Mouse (Mus musculus): ENCODE results near the gene Wfdc2.

Gene Wfdc2

DNA sequence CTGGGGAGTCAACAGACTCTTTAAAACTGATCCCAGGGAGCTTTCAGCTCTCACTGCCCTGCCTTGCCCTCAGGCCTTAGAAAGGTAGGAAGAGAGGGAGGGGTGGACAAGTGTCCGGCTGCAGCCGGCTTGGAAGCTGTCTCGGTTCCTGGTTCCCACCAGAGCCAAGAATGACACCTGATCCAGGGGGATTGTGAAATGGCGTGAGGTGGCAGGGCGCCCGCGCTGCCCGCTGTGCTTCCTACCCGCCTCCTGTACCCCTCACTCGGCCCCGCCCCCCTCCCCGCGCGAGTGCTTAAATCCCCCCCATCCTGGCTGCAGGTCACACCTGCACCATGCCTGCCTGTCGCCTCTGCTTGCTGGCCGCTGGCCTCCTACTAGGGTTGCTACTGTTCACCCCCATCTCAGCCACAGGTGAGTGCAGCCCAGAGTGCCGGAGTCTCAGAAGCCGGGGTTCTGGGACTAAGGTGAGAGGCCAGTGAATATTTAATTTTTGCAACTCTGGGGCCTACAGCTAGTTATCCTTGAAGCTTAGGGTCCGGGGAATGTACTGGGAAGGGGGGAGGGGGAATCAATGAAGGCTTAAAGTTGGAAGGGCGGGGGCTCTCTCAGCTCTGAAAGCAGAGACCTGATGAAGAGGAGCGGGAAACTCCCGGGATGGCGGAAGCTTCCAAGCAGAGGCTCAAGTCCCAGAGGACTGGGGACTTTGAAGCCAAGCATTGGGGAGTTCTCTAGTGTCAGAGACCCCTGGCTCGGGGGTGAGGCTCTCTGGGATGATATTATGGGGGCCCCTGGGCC lies at the start of gene Wfdc2:
Gene Wfdc2, plus strand, starts transcription at position 23 of the 798 bp plus-strand sequence.
- peak; percentile 87 for DNase-seq

DNA sequence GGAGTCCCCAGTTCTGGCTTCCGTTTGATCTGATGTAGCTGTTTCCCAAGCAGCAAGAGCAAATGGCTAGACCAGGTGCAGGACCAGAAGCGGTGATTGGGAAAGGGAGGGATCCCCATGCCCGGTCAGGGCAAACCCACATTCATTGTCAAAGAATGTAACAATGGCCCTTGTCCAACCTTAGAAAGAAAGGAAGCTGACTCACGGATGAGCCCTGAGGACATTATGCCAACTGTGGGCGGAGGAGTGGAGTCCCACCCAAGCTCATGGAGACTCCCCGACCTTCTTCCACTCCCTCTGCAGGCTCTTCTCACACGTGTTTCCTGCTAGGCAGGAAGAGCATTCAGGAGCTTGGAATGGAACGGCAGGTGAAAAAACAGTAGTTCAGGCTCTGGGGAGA lies 48.8 kb upstream of the Wfdc2 start:
- peak; percentile 87 for DNase-seq

DNA sequence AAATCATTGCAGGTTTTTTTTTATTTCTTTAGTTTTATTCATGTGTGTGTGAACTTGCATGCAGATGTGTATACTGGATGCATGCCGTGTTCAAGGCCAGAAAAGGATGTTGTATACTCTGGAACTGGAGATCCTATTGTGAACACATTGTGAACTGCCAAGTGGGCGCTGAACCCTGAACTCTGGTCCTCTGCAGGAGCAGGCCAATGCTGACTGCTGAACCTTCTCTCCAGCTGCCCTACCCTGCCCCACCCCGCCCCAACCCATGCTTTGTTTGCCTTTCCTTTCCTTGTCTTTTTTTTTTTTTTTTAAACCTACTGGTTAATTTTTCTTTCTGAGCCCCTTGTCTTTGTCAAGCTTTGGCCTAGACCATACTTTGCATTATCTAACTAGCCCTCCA lies 47.3 kb upstream of the Wfdc2 start:
- DNase-seq = no peak

DNA sequence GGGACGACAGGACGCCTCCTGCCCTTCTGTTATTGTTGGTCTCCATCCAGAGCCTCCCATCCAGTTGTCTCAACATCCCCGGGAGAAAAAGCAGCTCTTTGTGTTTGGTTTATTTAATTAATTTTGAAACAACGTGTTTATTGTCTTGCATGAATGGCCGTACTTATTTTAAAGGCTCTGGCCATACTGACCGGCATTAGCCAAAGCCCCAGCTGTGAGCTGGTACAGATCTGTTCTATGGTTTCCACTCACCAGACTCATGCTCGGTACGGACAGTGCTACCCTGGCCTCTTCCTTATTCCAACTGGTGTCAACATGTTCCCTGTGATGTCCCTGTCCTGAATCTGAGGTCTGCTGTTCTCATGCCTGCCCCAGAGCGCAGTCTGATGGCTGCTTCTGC lies 46.3 kb upstream of the Wfdc2 start:
- no peak for DNase-seq

DNA sequence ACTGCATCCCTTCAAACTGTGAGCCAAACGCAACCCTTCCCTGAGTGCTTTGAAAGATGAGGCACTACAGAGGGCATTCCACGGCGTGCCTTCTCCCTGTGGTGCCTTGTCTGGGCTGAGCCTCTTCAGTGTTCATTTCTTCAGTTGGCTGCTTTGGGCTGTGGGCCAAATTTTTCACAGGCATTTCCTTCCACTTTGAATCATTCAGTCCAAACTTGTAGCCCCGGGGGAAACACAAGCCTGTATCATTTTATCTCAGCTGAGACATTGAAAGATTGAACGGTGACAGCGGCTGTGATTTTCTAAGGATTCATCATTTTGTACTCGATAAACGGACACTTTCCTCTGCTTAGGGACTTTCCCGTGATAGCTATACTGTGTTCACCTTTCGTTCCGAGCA lies 45.6 kb upstream of the Wfdc2 start:
- DNase-seq = no peak

DNA sequence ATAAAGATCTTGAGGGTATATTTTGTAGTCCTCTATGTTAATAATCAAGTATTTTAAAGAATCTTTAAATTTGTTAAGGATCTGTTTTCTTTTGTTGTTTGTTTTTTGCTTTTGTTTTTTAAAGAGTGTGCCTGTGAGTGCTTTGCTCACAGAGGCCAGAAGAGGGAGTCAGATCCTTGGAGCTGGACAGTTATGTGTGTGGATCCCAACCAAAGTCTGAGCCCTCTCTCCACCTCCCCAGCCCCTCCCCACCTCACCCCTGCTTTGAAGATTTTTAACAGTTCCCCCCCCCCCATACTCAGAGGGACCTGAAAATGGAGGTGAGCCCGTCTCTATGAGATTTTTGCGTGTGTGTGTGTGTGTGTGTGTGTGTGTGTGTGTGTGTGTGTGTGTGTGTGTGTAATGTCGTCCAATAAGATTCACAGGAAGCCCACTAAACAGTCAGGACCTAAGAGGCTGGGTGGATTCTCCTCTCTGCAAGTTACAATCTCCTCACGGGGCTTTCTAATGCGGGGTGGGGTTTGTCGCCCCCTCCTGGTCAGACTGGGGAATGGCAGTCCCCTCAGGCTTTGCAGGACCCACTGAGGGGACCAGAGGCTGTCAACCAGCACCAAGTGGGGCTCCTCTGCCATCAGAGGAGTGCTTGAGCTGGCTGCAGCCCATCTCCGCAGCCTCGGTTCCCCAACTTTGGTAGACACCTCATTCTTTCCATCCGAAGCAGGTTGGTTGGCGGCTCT lies 44.6 kb upstream of the Wfdc2 start:
- peak; percentile 82 for DNase-seq

DNA sequence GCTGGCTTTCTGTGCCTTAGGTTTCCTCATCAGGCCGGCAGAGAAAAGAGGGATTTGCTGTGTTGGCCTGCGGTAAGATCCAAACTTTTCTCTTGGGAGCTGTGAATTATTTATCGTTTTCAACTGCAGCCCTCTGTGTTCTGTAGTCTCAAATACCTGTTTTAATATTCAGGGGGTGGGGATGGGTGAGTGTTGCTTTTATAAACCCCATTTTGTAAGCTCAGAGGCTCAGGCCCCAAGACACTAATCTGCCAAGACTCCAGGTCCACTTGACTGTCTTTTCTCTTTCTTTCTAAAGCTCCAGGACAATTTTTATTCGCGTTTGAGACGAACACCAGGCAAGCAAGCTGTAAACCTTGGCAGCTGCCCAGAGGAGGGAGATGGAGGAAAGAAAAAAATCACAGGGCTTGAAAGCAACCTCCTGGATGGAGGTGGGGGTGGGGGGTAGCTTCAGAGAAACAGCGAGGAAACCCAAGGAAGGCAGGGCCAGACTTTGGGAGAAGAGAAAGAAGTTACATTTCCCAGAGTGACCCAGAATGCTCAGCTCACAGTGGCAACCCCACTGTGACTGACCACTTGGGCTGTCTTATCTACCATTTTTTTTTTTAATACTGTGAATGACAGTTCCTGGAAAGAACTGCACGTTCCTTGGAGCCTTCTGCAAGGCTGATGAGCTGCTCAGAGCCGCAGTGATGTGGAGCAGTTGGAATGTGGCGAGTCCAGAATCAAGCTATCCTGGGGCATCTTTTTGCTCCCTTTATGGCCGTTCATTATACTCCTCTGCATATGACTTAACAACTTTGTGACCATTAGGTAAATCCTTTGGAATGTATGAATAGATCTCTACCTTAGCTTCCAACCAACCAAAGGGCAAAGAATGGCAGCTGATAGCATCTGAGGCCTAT lies 43.7 kb upstream of the Wfdc2 start:
- DNase-seq = no peak

DNA sequence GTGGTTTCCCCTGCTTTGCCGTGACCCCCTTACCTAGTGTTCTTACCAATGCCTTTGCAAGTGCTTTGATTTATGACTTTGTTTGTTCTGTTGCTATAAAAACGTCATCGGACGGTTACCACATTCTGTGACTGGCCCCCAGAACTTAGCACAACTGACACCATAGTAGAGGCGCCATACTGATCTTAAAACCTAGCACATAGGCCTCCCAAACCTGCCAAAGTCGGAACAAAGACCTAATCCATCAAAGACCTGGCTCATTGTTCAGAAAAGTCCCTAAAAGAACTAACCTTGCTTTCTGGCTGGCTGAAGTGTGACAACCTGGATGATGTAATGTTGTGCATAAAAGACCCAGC lies 43.1 kb upstream of the Wfdc2 start:
- DNase-seq = no peak

DNA sequence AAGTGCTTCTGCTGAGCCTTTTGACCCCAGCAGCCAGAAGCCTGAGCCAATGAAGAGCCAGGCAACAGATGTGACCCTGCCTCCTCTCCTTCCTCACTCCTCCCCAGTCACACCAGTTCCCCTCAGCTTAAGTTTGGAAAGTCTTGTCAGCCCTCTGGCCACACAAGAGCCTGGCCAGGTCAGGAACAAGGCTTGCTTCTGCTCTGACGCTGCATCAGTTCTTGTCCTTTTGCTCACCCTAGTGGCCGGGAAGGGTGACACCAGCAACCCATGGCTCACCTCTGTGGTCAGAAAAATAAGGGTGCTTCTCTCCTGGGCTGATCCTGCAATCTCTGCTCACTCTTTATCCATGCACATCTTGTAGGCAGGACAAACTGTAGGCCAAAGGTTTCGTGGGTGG lies 41.4 kb upstream of the Wfdc2 start:
- peak; percentile 87 for DNase-seq

DNA sequence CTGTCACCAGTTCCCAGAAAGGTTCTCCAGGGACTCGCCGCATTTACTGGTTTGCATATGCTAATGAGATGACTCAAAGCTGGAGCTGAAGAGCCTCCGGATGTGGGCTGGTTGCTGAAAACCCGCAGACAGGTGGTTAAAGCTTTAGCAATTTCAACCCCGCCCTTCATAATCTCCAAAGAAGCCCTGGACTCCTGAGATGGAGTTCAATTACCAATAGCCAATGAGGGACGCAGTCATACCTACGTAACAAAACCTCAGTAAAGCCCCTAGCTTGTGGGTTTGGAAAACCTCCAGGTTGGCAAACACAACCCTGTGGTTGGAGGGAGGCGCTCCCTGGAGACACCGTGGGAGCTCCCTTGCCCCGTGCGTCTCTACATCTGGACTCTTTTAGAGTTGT lies 40.4 kb upstream of the Wfdc2 start:
- DNase-seq = peak; percentile 67

DNA sequence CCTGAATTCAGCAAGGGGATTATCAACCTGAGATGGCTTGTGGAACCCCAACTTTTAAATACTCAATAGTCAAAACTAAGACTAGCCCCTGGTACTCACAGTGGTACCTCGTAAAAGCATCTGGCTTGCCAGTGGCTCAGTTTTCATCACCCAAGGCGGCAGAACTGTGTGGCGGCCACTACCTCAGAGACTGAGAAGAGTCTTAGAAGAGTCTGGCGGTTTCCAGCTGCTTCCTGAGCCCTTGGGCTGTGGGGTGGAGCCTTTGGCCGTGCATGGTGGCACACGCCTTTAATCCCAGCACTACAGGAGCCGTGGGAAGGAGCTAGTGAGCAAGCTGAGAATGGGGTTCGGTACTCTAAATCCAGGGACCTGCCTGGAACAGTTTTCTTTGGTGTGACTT lies 39.9 kb upstream of the Wfdc2 start:
- DNase-seq = no peak

DNA sequence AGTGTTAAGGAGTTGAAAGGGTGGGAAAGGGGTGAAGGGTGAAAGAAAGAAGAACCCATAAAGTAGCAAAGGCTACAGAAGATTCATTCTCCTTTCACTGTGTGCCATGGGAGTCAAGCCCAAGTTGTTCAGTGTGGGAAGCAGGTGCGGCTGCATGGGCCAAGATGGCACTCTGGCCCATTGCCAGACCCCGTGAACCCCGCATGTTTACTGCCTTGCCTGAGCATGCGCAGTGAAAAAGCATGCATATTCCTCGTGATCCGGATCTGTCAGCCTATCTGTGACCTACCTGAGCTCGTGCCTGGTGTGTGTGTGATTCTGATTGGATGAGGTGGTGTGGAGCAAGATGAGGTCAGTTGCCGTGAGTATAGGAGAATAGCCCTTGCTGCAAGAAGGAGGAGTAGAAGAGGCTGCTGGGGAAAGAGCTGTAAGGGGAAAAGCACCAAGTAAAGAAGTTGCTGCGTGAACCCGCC lies 38.9 kb upstream of the Wfdc2 start:
- DNase-seq = peak; percentile 66

DNA sequence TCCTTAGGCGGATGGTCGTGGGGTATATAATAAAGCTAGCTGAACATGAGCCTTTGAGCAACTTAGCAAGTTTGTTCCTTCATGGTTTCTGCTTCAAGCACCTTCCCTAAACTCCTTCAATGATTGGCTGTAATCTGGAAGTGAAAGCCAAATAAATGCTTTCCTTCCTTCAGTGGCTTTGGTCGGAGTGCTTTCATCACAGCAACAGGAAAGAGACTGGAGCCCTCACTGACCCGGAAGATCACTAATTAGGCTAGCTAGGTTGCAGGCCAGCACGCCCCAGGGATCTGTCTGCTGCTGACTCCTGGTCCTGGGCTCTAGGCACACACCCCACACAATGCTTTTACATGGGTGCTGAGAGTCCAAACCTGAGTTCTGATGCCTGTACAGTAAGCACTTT lies 33.7 kb upstream of the Wfdc2 start:
- DNase-seq = no peak

DNA sequence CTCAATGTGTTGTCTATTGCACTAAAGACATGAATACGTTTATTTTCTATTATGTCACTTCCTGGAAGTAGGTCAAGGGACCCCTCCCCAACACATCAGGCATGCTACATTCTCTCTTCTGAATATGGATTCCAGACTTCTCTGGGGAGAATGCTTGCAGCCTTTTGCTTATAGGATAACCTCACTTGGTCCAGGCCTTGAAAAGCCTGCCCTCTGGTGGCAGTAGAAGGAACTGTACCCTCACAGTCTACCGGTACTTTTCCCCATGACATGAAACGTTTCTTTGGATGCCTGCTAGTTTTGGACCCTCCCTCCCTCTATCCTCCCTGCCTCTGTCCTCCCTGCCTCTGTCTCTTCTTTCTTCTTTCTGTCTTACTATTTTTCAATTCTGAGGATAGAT lies 31.0 kb upstream of the Wfdc2 start:
- peak; percentile 88 for DNase-seq

DNA sequence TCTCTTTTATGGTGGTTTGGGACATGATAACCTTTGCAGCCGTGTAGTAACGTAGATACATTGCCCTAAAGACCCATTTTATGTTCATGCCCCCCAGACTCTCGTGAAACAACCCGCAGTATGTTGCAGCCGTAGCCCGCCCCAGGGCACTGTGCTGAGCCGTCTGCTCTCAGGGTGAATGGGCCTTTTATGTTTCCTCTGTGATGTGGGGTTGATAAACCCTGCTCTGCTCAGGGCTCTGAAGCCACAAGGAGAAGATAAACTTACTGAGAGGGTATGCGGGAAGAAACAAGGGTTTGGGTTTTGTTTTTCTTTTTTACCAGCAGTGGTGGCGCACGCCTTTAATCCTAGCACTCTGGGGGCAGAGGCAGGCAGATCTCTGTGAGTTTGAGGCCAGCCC lies 27.9 kb upstream of the Wfdc2 start:
- DNase-seq = no peak

DNA sequence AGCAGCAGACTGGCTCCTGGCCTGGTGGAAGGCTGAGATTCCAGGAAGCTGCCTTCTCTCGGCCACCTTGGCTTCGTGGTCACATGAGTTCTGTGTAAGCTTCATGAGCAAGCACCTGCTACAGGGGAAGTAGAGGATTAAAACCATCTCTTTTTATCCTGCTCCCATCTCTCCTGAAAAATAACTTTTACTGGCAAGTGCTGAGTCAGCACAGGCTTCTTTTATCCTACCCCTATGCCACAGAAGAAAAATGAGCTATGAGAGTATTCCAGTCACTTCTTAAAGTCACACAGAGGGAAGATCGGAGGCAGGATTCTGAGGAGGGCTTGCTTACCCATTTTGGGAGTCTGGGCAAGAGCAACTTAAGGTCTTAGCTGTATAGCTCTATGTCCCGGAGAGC lies 25.2 kb upstream of the Wfdc2 start:
- DNase-seq = no peak

DNA sequence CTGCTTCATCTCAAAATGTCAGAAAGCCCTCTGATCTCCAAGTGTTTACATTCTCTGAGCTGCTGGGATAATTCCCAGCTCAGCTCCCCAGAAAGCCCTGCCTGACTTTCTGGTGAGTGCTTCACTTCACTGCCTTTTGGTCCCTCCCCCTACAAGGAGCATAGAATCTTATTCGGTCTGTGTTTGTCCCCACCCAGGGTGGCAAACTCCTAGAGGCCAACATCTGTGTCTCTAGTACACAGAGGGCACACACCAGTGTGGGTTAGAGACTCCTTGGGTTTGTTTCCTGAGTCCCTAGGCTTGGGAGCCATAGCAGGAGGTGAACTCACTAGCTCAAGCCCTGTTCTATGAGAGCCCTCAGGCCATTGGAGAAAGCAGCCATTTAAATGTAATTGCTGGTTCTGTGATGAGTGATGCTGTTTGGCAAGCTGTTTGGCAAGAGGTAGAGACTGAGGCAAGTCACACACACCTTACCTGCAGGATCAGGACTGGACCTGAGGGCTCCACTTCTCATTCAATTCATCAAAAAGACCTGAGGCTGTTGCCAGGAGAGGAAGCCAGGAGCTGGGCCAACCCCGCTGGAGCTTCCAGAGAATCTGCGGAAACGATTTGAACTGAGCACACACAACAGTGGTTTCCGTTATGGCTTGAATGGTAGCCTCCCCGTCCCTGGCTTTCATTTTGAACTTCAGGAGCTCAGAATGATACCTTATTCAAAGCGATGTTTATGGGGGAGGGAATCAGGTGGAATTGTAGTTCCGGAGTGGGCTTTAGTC lies 21.4 kb upstream of the Wfdc2 start:
- peak; percentile 38 for DNase-seq

DNA sequence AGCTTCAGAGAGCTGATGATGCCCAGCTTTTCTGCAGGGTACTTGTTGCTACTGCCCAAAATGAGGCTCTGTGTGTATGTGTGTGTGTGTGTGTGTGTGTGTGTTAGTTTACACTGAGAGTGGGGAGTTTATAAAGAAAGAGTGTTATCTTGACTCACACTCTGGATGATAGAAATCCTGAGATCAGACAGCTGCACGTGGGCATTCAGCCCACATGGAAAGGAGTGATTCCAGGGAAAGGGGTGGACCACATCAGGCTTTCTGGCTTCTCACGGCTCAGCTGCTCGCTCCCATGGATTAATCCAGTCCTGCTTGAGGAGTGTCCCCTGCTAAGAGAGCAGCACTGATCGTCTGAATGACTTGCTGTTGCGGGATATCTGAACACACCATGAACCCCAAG lies 20.1 kb upstream of the Wfdc2 start:
- DNase-seq = no peak

DNA sequence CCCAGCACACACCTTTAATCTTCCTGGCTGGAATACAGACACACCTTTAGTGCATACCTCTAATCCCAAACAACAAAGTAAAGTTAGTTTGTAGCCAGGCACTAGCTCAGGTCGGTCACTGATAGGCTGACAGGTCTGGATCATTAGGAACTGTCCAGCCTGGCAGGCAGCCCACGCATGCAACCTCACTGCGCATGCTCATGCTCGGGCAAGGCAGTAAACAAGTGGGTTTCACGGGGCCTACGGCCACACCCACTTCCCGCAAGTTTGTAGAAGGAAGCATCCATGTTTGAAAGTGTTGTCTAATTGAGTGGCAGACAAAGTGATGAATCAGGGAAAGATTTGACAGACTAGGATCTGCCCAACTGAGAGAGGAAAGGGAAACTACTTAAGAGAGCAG lies 19.6 kb upstream of the Wfdc2 start:
- no peak for DNase-seq

DNA sequence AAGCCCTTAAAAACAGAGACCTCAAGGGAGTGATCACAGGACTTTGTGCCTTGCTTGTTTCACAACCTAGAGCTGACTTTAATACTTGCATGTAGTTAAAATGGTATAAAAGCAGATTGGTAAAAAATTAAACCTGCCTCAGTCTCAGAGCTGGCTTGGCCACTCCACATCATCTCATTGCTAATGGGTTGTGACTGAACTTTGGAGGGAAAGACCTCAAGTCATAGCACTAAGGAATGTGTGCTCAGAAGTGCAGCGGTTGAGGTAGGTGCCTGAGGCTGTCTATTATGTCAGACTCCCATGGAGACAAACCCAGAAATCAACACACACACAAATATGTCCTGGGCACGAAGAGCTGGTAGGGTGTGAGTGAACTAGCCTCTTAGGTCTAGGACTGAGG lies 18.5 kb upstream of the Wfdc2 start:
- no peak for DNase-seq

DNA sequence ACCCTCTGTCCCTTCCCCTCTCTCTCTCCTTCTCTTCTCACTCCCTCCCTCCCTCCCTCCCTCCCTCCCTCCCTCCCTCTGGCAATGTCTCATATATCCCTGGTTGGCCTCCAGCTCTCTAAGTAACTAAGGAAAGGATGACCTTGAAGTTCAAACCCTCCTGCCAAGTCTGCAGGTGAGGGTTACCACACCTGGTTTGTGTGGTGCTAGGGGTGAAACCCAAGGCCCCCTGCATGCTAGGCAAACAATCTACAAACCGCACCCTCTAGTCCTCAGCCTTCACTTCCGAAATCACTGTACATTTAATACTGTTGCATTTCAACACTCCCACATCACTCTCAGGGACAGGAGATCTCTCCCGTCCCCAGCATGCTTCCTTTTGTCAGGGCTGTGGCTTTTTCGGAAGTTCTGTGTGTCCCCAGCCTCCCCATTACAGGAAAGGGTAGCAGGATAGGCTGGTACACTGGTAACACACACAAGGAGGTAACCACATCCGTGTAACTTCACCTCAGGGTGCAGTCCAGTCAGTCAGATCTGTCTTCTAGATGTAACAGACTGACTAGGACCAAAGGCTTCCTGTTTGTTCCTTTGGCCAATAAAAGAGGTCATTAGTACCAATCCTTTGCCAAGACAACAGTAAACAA lies 17.6 kb upstream of the Wfdc2 start:
- DNase-seq = peak; percentile 30

DNA sequence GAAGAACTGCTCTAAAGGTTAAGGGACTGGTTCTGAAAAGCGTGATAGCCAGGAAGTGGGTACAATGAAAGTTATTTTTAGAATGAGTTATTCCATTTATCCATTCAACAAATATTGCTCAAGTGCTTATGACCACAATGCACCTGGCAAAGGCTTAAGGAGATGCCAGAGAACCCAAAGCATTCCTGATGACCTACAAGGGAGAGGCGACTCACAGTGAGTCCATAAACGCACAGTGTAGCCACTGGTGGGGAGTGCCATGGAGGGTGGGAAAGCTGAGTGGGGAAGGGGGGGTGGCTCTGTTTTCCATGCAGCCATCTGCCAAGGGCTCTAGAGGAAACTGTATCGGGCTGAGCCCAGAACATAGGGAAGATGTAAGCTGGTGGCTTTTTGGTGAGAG lies 12.9 kb upstream of the Wfdc2 start:
- peak; percentile 72 for DNase-seq

All from lung, postnatal 36 days (tissue).